Mouse (Mus musculus) embryo, embryonic 10.5 days (tissue): Measurements from ENCODE around the gene Ms4a15.
A peak's percentile ranks its signal among the peaks of the same experiment; 100 is the strongest.

Source experiments
- DNase-seq: peaks from one replicate; pipeline ENCODE4 v3.0.0-alpha.2; 2015; ENCODE audit warnings: low spot score

Gene Ms4a15

GRCm38 (mm10) chr19:10993150-10993549 is at the start of gene Ms4a15:
TSS of gene Ms4a15 (minus strand) at chr19:10993250.
- DNase-seq, result no peak

- DNase-seq, result no peak
Observed at GRCm38 (mm10) chr19:11037570-11037969, 44.5 kb upstream of the Ms4a15 start.

- no peak for DNase-seq
Observed at GRCm38 (mm10) chr19:11022382-11022781, 29.3 kb upstream of the Ms4a15 start.

- no peak for DNase-seq
Observed at GRCm38 (mm10) chr19:11017891-11018290, 24.8 kb upstream of the Ms4a15 start, which contains the start of gene Ms4a18. TSS of gene Ms4a18 (minus strand) at chr19:11018031.

- DNase-seq, result no peak
Observed at GRCm38 (mm10) chr19:11017251-11017650, 24.2 kb upstream of the Ms4a15 start.

GRCm38 (mm10) chr19:11015998-11016397 is 22.9 kb upstream of the Ms4a15 start:
- no peak for DNase-seq

GRCm38 (mm10) chr19:11015468-11015867 is 22.4 kb upstream of the Ms4a15 start:
- DNase-seq, result no peak

- no peak for DNase-seq
Observed at GRCm38 (mm10) chr19:10991911-10992310, 1.1 kb downstream of the Ms4a15 start.

GRCm38 (mm10) chr19:10990751-10991150 is 2.3 kb downstream of the Ms4a15 start:
- no peak for DNase-seq

- no peak for DNase-seq
Observed at GRCm38 (mm10) chr19:10988563-10988962, 4.5 kb downstream of the Ms4a15 start.

GRCm38 (mm10) chr19:10985889-10986288 is 7.2 kb downstream of the Ms4a15 start:
- no peak for DNase-seq

GRCm38 (mm10) chr19:10984551-10984950 is 8.5 kb downstream of the Ms4a15 start:
- DNase-seq, result no peak

- DNase-seq, result peak; percentile 56
Observed at GRCm38 (mm10) chr19:10983146-10983545, 9.9 kb downstream of the Ms4a15 start.

GRCm38 (mm10) chr19:10980210-10980609 is 12.8 kb downstream of the Ms4a15 start:
- DNase-seq, result no peak

- DNase-seq, result peak; percentile 84
Observed at GRCm38 (mm10) chr19:10979184-10980168, 13.6 kb downstream of the Ms4a15 start.

GRCm38 (mm10) chr19:10976318-10976717 is 16.7 kb downstream of the Ms4a15 start:
- no peak for DNase-seq

GRCm38 (mm10) chr19:10975187-10975586 is 17.9 kb downstream of the Ms4a15 start:
- DNase-seq, result no peak

- DNase-seq, result no peak
Observed at GRCm38 (mm10) chr19:10974238-10974865, 18.7 kb downstream of the Ms4a15 start, which contains the start of gene Ms4a10. TSS of gene Ms4a10 (minus strand) at chr19:10974670.

GRCm38 (mm10) chr19:10973187-10973586 is 19.9 kb downstream of the Ms4a15 start:
- peak; percentile 32 for DNase-seq

GRCm38 (mm10) chr19:10972660-10973059 is 20.4 kb downstream of the Ms4a15 start:
- DNase-seq, result no peak

GRCm38 (mm10) chr19:10970457-10970856 is 22.6 kb downstream of the Ms4a15 start:
- no peak for DNase-seq

GRCm38 (mm10) chr19:10968578-10968977 is 24.5 kb downstream of the Ms4a15 start:
- no peak for DNase-seq

- no peak for DNase-seq
Observed at GRCm38 (mm10) chr19:10965721-10966120, 27.3 kb downstream of the Ms4a15 start.
